Mouse (Mus musculus): Measurements from ENCODE around the gene Pla2g12b.

DNA sequence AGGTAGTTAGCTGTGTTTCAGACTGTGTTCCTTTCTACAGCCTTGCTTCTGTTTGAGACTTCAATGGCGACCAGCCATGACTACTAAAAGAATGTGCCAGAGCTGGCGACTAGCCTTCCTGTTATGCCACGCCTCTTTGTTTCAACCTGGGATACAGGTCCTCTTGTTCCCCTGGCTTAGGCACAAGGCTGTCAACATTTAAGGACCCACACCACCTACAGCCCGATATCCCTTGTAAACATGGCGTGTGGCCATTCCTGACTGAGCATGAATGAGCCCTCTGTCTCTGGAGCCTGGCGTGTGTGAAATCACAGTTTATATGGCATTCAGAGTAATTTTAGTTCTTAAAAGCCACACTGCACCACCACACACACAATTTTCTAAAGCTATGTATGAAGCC is 58.8 kb downstream of the Pla2g12b start:
- TF ChIP-seq CTCF (IDR thresholded peaks at IDR 0.05; ENCODE audit: extremely low read depth, insufficient read depth, low read length) (no peak), POLR2A (IDR thresholded peaks at IDR 0.05; ENCODE audit: extremely low read depth, insufficient read depth, low read length) (no peak)
